Mouse (Mus musculus): ENCODE results near the gene Mgst2.

DNA sequence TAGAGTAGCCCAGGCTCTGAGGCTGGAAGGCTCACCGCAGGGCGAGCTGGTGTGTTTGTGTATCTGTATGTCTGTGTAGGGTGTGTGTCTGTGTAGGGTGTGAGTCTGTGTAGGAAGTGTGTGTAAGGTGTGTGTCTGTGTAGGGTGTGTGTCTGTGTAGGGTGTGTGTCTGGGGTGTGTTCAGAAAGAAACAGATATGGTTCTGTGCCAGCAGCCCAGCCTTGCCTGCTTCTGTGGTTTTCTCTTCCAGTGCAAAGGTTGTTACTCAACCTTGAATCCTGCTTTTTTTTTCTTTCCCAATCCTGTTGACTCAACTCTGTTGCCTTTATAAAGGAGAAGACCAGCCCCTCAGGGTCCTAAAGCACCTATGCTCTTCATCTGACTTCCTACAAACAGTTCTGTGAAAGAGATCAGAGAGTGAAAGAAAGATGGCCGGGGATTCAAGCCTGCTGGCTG, 689 bp downstream of the Mgst2 start:
- TF ChIP-seq POLR2A (IDR thresholded peaks at IDR 0.05; ENCODE audit: borderline replicate concordance, insufficient read depth, low read length), result no peak
- TF ChIP-seq CTCF (IDR thresholded peaks at IDR 0.05; ENCODE audit: borderline replicate concordance, insufficient read depth, low read depth, low read length), result no peak

Measured in cerebellum, adult 2 months (tissue).